Mouse (Mus musculus) bone marrow macrophage, adult 2 months (primary cell): ENCODE results near the gene 1110051M20Rik. TPM values are rescaled to one million over a fixed set of nuclear protein-coding genes. Genes with fewer than 3 reads are reported as not detected.

ENCODE experiments used
- H3K27ac ChIP-seq: 2 replicates; pipeline ENCODE4 v1.5.1; 2012; ENCODE audit warnings: low read depth, low read length; ENCODE audit not compliant: insufficient read depth
- H3K4me1 ChIP-seq: 2 replicates; pipeline ENCODE4 v1.6.1; 2012; ENCODE audit warnings: low read length; ENCODE audit not compliant: control insufficient read depth, insufficient read depth
- H3K4me3 ChIP-seq: 2 replicates; pipeline ENCODE4 v1.5.1; 2012; ENCODE audit warnings: mild to moderate bottlenecking, low read length, moderate library complexity; ENCODE audit not compliant: insufficient read depth
- CTCF ChIP-seq: IDR thresholded peaks from 2 replicates; pipeline ENCODE4 v1.5.1; 2012; ENCODE audit warnings: low read depth, mild to moderate bottlenecking, low read length, moderate library complexity
- POLR2A ChIP-seq: IDR thresholded peaks from 2 replicates; pipeline ENCODE4 v1.6.1; 2012; ENCODE audit warnings: mild to moderate bottlenecking, low read depth, low read length, borderline replicate concordance
- polyA plus RNA-seq: library from polyadenylated mRNA; stranded (reverse); fragments of >200 nt; gene quantifications from 2 replicates; pipeline ENCODE4 v1.2.4, GENCODE M21; 2012; ENCODE audit not compliant: missing spikeins, insufficient read depth, insufficient read length

The 1110051M20Rik gene
- polyA plus RNA-seq, 1 experiment: 14.2 TPM

- no peak overlapping the region for H3K27ac ChIP-seq
- no peak overlapping the region for H3K4me3 ChIP-seq
- TF ChIP-seq POLR2A (no peak), CTCF (no peak)
- H3K4me1 ChIP-seq: peaks cover 10% of the 10 kb centered on the region
These were observed 165.1 kb downstream of the 1110051M20Rik start for GRCm38 (mm10) chr2:91279372-91279755.

GRCm38 (mm10) chr2:91278749-91279371 lies 165.6 kb downstream of the 1110051M20Rik start:
- Histone ChIP-seq H3K4me1 (peaks cover 10% of the 10 kb centered on the region), H3K4me3 (no peak overlapping the region), H3K27ac (no peak overlapping the region)
- no peak for TF ChIP-seq POLR2A
- TF ChIP-seq CTCF: no peak

GRCm38 (mm10) chr2:91269687-91270133 lies 174.8 kb downstream of the 1110051M20Rik start:
- TF ChIP-seq CTCF: no peak
- TF ChIP-seq POLR2A: no peak
- Histone ChIP-seq H3K27ac (no peak overlapping the region), H3K4me1 (peaks cover 20% of the 10 kb centered on the region), H3K4me3 (no peak overlapping the region)

GRCm38 (mm10) chr2:91268706-91269105 lies 175.8 kb downstream of the 1110051M20Rik start:
- Histone ChIP-seq H3K4me3 (no peak overlapping the region), H3K27ac (no peak overlapping the region), H3K4me1 (peaks cover 25% of the 10 kb centered on the region)
- TF ChIP-seq POLR2A (no peak), CTCF (no peak)

GRCm38 (mm10) chr2:91268042-91268441 lies 176.5 kb downstream of the 1110051M20Rik start:
- H3K27ac ChIP-seq: no peak overlapping the region
- TF ChIP-seq POLR2A: no peak
- TF ChIP-seq CTCF: no peak
- peaks cover 21% of the 10 kb centered on the region for H3K4me1 ChIP-seq
- no peak overlapping the region for H3K4me3 ChIP-seq

GRCm38 (mm10) chr2:91264711-91265681 lies 179.5 kb downstream of the 1110051M20Rik start, which contains the start of gene Arfgap2:
TSS of gene Arfgap2 (plus strand) at chr2:91264974.
- peak within 1 kb of the TSS; percentile 84 for H3K4me3 ChIP-seq
- H3K27ac ChIP-seq: peak within 1 kb of the TSS; percentile 80
- peaks cover 10% of the 10 kb centered on the region for H3K4me1 ChIP-seq
- TF ChIP-seq CTCF (no peak), POLR2A (no peak)

- H3K4me1 ChIP-seq: peaks cover 10% of the 10 kb centered on the region
- H3K27ac ChIP-seq: peak overlapping the region; percentile 58; the same call in 1 of the 2 replicates
- peak overlapping the region; percentile 84 for H3K4me3 ChIP-seq
- TF ChIP-seq POLR2A (no peak), CTCF (no peak)
These were observed 180.5 kb downstream of the 1110051M20Rik start for GRCm38 (mm10) chr2:91263692-91264660.

GRCm38 (mm10) chr2:91259493-91259892 lies 185.0 kb downstream of the 1110051M20Rik start:
- no peak overlapping the region for H3K27ac ChIP-seq
- no peak overlapping the region for H3K4me3 ChIP-seq
- H3K4me1 ChIP-seq: peaks cover 3% of the 10 kb centered on the region
- TF ChIP-seq POLR2A (no peak), CTCF (no peak)

- no peak for TF ChIP-seq POLR2A
- TF ChIP-seq CTCF: no peak
- Histone ChIP-seq H3K4me1 (no peaks in the 10 kb centered on the region), H3K27ac (no peak overlapping the region), H3K4me3 (no peak overlapping the region)
These were observed 185.7 kb downstream of the 1110051M20Rik start for GRCm38 (mm10) chr2:91258830-91259229.
